In the genomic region with DNA sequence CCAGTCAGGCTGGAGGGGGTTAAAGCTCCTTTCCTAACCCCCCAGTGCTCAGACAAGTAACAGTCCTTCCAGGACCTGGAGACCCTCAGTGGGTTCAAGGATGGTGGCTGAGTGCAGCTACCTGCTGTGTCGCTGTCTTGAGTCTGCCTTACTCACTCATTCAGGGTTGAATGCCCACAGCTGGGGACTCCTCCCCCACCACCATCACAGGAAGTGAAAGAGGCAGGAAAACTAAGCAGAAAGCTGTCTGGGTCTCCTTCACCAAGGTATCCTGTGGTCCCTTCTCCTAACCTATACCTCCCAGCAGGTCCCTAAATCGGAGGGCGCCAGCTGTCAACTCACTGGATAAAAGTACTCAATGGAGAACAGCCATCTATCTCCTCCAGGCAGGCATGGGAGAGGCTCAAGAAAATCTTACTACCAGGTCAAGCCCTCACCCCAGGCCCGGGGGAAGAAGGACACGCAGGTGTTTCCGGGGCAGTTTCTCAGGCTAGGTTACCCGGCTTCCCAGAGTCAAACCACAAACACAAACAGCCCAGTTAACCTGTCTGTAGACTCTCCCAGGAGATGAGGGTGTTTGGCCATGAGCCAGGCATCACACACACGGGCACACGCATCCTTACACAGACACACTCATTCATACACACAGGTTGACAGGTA, we compare ENCODE assay signal across 8 mouse cellular contexts. TPM values are rescaled to one million over a fixed set of nuclear protein-coding genes. Genes with fewer than 3 reads are reported as not detected.
DNase-seq lines count a peak whose midpoint lies in the region; ATAC-seq and TF ChIP-seq lines count a peak whose summit lies in the region.

No protein-coding gene starts in this region.

- no peak overlapping the region for H3K9ac ChIP-seq in kidney, embryonic 14.5 days (ENCODE audit: low read depth, low read length)
- peak overlapping the region; percentile 39 for H3K9ac ChIP-seq in heart, embryonic 16.5 days (ENCODE audit: low read length)
- no peak overlapping the region for H3K9ac ChIP-seq in midbrain, postnatal 0 days (replicated peaks; ENCODE audit: low read length, poor library complexity, severe bottlenecking)
- H3K9ac ChIP-seq in neural tube, embryonic 15.5 days (replicated peaks), result no peak overlapping the region

- peak overlapping the region; percentile 4; the same call in 1 of the 2 replicates for H3K4me2 ChIP-seq in kidney, embryonic 14.5 days (replicated peaks; ENCODE audit: low read depth, low read length)
- H3K4me2 ChIP-seq in heart, embryonic 16.5 days (ENCODE audit: low read depth, low read length), result peak overlapping the region; percentile 41
- no peak overlapping the region for H3K4me2 ChIP-seq in midbrain, postnatal 0 days (ENCODE audit: low read depth, low read length, poor library complexity, severe bottlenecking)
- no peak overlapping the region for H3K4me2 ChIP-seq in neural tube, embryonic 15.5 days

- H3K9me3 ChIP-seq in kidney, embryonic 14.5 days (ENCODE audit: control insufficient read depth, low read length), result no peaks in the 10 kb centered on the region
- H3K9me3 ChIP-seq in G1E (replicated peaks), result peaks cover 4% of the 10 kb centered on the region; the same call in 1 of the 2 replicates
- no peaks in the 10 kb centered on the region for H3K9me3 ChIP-seq in heart, embryonic 16.5 days (replicated peaks; ENCODE audit: control insufficient read depth, low read length)
- no peaks in the 10 kb centered on the region for H3K9me3 ChIP-seq in midbrain, postnatal 0 days (ENCODE audit: low read length)
- no peaks in the 10 kb centered on the region for H3K9me3 ChIP-seq in neural tube, embryonic 15.5 days (replicated peaks)

- 33% methylated on average over 9 of the region's 9 CpGs for WGBS in kidney, embryonic 14.5 days
- 54% methylated on average over 9 of the region's 9 CpGs for WGBS in heart, embryonic 16.5 days
- WGBS in midbrain, postnatal 0 days, result 61% methylated on average over 9 of the region's 9 CpGs
- WGBS in neural tube, embryonic 15.5 days, result 59% methylated on average over 9 of the region's 9 CpGs

- TF ChIP-seq CTCF in G1E (IDR thresholded peaks at IDR 0.05; ENCODE audit: low read depth, low read length), result no peak
- TF ChIP-seq CTCF in midbrain, postnatal 0 days (IDR thresholded peaks at IDR 0.05), result no peak

- no peak for ATAC-seq in kidney, embryonic 14.5 days (ENCODE audit: low FRiP score, low TSS enrichment)
- ATAC-seq in G1E (ENCODE audit: extremely low read depth, insufficient number of reproducible peaks, low FRiP score, poor library complexity, severe bottlenecking), result no peak
- ATAC-seq in heart, embryonic 16.5 days (replicated peaks; ENCODE audit: extremely low read depth, insufficient read depth, low FRiP score), result no peak
- no peak for ATAC-seq in midbrain, postnatal 0 days (ENCODE audit: low FRiP score)
- no peak for ATAC-seq in neural tube, embryonic 15.5 days (ENCODE audit: low FRiP score)

- H3K4me3 ChIP-seq in kidney, embryonic 14.5 days (ENCODE audit: low read length), result no peak overlapping the region
- peak overlapping the region; percentile 66; the same call in 1 of the 2 replicates for H3K4me3 ChIP-seq in G1E (ENCODE audit: low read depth, low read length)
- peak overlapping the region; percentile 37 for H3K4me3 ChIP-seq in heart, embryonic 16.5 days (ENCODE audit: low read length)
- H3K4me3 ChIP-seq in midbrain, postnatal 0 days (ENCODE audit: low read depth, low read length), result no peak overlapping the region
- no peak overlapping the region for H3K4me3 ChIP-seq in neural tube, embryonic 15.5 days (replicated peaks)

- H3K36me3 ChIP-seq in kidney, embryonic 14.5 days (ENCODE audit: control insufficient read depth, insufficient read depth, low read length), result peaks cover 16% of the 10 kb centered on the region
- H3K36me3 ChIP-seq in G1E (replicated peaks), result peaks cover 39% of the 10 kb centered on the region
- H3K36me3 ChIP-seq in heart, embryonic 16.5 days (ENCODE audit: control insufficient read depth, insufficient read depth), result peaks cover 15% of the 10 kb centered on the region
- peaks cover under 1% of the 10 kb centered on the region; the same call in 1 of the 2 replicates for H3K36me3 ChIP-seq in midbrain, postnatal 0 days (ENCODE audit: insufficient read depth, low read length)
- no peaks in the 10 kb centered on the region for H3K36me3 ChIP-seq in neural tube, embryonic 15.5 days

- DNase-seq in kidney, postnatal 10 days, result no peak
- DNase-seq in G1E (ENCODE audit: low spot score), result no peak
- DNase-seq in spleen, postnatal 4 days (ENCODE audit: low spot score in 2 of 2), result peak; percentile 46 to 72
- DNase-seq in midbrain, postnatal 0 days (ENCODE audit: low spot score), result no peak
- DNase-seq in urinary bladder, adult 2 months (ENCODE audit: low spot score), result no peak

- no peaks in the 10 kb centered on the region for H3K27me3 ChIP-seq in kidney, embryonic 14.5 days (ENCODE audit: control insufficient read depth, insufficient read depth, low read length)
- H3K27me3 ChIP-seq in G1E (ENCODE audit: insufficient read depth, low read length), result no peaks in the 10 kb centered on the region
- no peaks in the 10 kb centered on the region for H3K27me3 ChIP-seq in heart, embryonic 16.5 days (ENCODE audit: control insufficient read depth, insufficient read depth, low read length)
- peaks cover 5% of the 10 kb centered on the region for H3K27me3 ChIP-seq in midbrain, postnatal 0 days (ENCODE audit: insufficient read depth, low read length)
- peaks cover 7% of the 10 kb centered on the region for H3K27me3 ChIP-seq in neural tube, embryonic 15.5 days (replicated peaks)

- H3K27ac ChIP-seq in kidney, embryonic 14.5 days (ENCODE audit: low read depth, low read length), result peak overlapping the region; percentile 24; the same call in 1 of the 2 replicates
- H3K27ac ChIP-seq in heart, embryonic 16.5 days (ENCODE audit: low read length), result peak overlapping the region; percentile 62
- H3K27ac ChIP-seq in midbrain, postnatal 0 days (ENCODE audit: low read depth, low read length), result no peak overlapping the region
- H3K27ac ChIP-seq in neural tube, embryonic 15.5 days (replicated peaks), result no peak overlapping the region

- H3K4me1 ChIP-seq in kidney, embryonic 14.5 days (ENCODE audit: control insufficient read depth, insufficient read depth, low read length), result peaks cover 52% of the 10 kb centered on the region
- peaks cover 82% of the 10 kb centered on the region for H3K4me1 ChIP-seq in G1E (ENCODE audit: insufficient read depth, low read depth, low read length)
- H3K4me1 ChIP-seq in heart, embryonic 16.5 days (ENCODE audit: control insufficient read depth, insufficient read depth, low read length), result peaks cover 62% of the 10 kb centered on the region
- peaks cover 16% of the 10 kb centered on the region; the same call in 1 of the 2 replicates for H3K4me1 ChIP-seq in midbrain, postnatal 0 days (ENCODE audit: insufficient read depth, low read length)
- H3K4me1 ChIP-seq in neural tube, embryonic 15.5 days, result peaks cover 46% of the 10 kb centered on the region

RNA-seq across cellular contexts. Expression of a gene that starts 6.2 kb away (rescaled TPM):
- 1.9 and 3.9 TPM in 2 replicates for polyA plus RNA-seq in kidney, embryonic 14.5 days (2014; fragmentation: Nextera tagmentation; extraction: Ambion mirVana)
- 17.0 and 26.5 TPM in 2 replicates for total RNA-seq in G1E (2014; fragmentation: Nextera tagmentation)
- 17.3 and 19.9 TPM in 2 replicates for total RNA-seq in G1E (2017)
- 35.0 and 44.1 TPM in 2 replicates for polyA plus RNA-seq in G1E (2012)
- 6.5 and 9.4 TPM in 2 replicates for polyA plus RNA-seq in heart, embryonic 16.5 days (2015; fragmentation: Nextera tagmentation; extraction: Ambion mirVana)
- 1.7 and 1.9 TPM in 2 replicates for total RNA-seq in midbrain, postnatal 0 days (2014; rRNA removed)
- polyA plus RNA-seq in midbrain, postnatal 0 days (2015; fragmentation: Nextera tagmentation; extraction: Ambion mirVana), result 0.91 and 1.1 TPM in 2 replicates
- 15.6 and 26.4 TPM in 2 replicates for polyA plus RNA-seq in urinary bladder, adult 2 months (2012; rRNA removed)
- polyA plus RNA-seq in neural tube, embryonic 15.5 days (2015; fragmentation: Nextera tagmentation; extraction: Ambion mirVana), result 1.4 and 3.4 TPM in 2 replicates

RNA-seq across cellular contexts. Expression of a gene that starts 40.9 kb away (rescaled TPM):
- polyA plus RNA-seq in kidney, embryonic 14.5 days (2014; fragmentation: Nextera tagmentation; extraction: Ambion mirVana), result 0.06 and 0.19 TPM in 2 replicates
- total RNA-seq in G1E (2014; fragmentation: Nextera tagmentation) (not detected in 2 replicates), G1E (2017) (0.17 and 0.38 TPM in 2 replicates)
- 0.02 and 0.06 TPM in 2 replicates for polyA plus RNA-seq in G1E (2012)
- 0.37 and 0.39 TPM in 2 replicates for polyA plus RNA-seq in heart, embryonic 16.5 days (2015; fragmentation: Nextera tagmentation; extraction: Ambion mirVana)
- total RNA-seq in midbrain, postnatal 0 days (2014; rRNA removed), result 4.6 and 4.9 TPM in 2 replicates
- 1.1 and 1.4 TPM in 2 replicates for polyA plus RNA-seq in midbrain, postnatal 0 days (2015; fragmentation: Nextera tagmentation; extraction: Ambion mirVana)
- 1.2 and 1.4 TPM in 2 replicates for polyA plus RNA-seq in urinary bladder, adult 2 months (2012; rRNA removed)
- polyA plus RNA-seq in neural tube, embryonic 15.5 days (2015; fragmentation: Nextera tagmentation; extraction: Ambion mirVana), result 0.74 and 0.80 TPM in 2 replicates

RNA-seq across cellular contexts. Expression of a gene that starts 40.9 kb away (rescaled TPM):
- 17.8 and 22.1 TPM in 2 replicates for polyA plus RNA-seq in kidney, embryonic 14.5 days (2014; fragmentation: Nextera tagmentation; extraction: Ambion mirVana)
- total RNA-seq in G1E (2014; fragmentation: Nextera tagmentation) (9.7 and 11.0 TPM in 2 replicates), G1E (2017) (4.8 and 7.4 TPM in 2 replicates)
- 15.4 and 18.3 TPM in 2 replicates for polyA plus RNA-seq in G1E (2012)
- polyA plus RNA-seq in heart, embryonic 16.5 days (2015; fragmentation: Nextera tagmentation; extraction: Ambion mirVana), result 22.4 and 23.1 TPM in 2 replicates
- 19.0 and 22.2 TPM in 2 replicates for total RNA-seq in midbrain, postnatal 0 days (2014; rRNA removed)
- 25.0 and 26.2 TPM in 2 replicates for polyA plus RNA-seq in midbrain, postnatal 0 days (2015; fragmentation: Nextera tagmentation; extraction: Ambion mirVana)
- 27.6 and 30.6 TPM in 2 replicates for polyA plus RNA-seq in urinary bladder, adult 2 months (2012; rRNA removed)
- polyA plus RNA-seq in neural tube, embryonic 15.5 days (2015; fragmentation: Nextera tagmentation; extraction: Ambion mirVana), result 24.0 and 25.7 TPM in 2 replicates

RNA-seq across cellular contexts. Expression of a gene that starts 45.1 kb away (rescaled TPM):
- not detected in 2 replicates for polyA plus RNA-seq in kidney, embryonic 14.5 days (2014; fragmentation: Nextera tagmentation; extraction: Ambion mirVana)
- total RNA-seq in G1E (2014; fragmentation: Nextera tagmentation) (not detected in 2 replicates), G1E (2017) (0.05 and 0.06 TPM in 2 replicates)
- polyA plus RNA-seq in G1E (2012), result not detected in 2 replicates
- polyA plus RNA-seq in heart, embryonic 16.5 days (2015; fragmentation: Nextera tagmentation; extraction: Ambion mirVana), result 54.9 and 56.1 TPM in 2 replicates
- total RNA-seq in midbrain, postnatal 0 days (2014; rRNA removed), result 0.05 TPM in 1 of 2 replicates, not detected in the other
- polyA plus RNA-seq in midbrain, postnatal 0 days (2015; fragmentation: Nextera tagmentation; extraction: Ambion mirVana), result not detected in 2 replicates
- 0.11 and 0.22 TPM in 2 replicates for polyA plus RNA-seq in urinary bladder, adult 2 months (2012; rRNA removed)
- 0.09 and 0.14 TPM in 2 replicates for polyA plus RNA-seq in neural tube, embryonic 15.5 days (2015; fragmentation: Nextera tagmentation; extraction: Ambion mirVana)

Comparison
In these comparisons a context has a peak if more than half of its experiments do, and no peak if none do; other contexts are left out.
1. H3K27ac ChIP-seq: peak in kidney, embryonic 14.5 days (single experiment) and heart, embryonic 16.5 days (single experiment); none in midbrain, postnatal 0 days (single experiment) and neural tube, embryonic 15.5 days (single experiment).
2. H3K4me2 ChIP-seq: peak in kidney, embryonic 14.5 days (single experiment) and heart, embryonic 16.5 days (single experiment); none in midbrain, postnatal 0 days (single experiment) and neural tube, embryonic 15.5 days (single experiment).
3. H3K4me3 ChIP-seq: peak in G1E (single experiment) and heart, embryonic 16.5 days (single experiment); none in kidney, embryonic 14.5 days (single experiment), midbrain, postnatal 0 days (single experiment) and neural tube, embryonic 15.5 days (single experiment).
4. DNase-seq: peak in spleen, postnatal 4 days (2 of 2); none in kidney, postnatal 10 days (single experiment), G1E (single experiment), midbrain, postnatal 0 days (single experiment) and urinary bladder, adult 2 months (single experiment).